Mouse (Mus musculus): ENCODE data around the gene Ppp1r12a. TPM values are rescaled to one million over a fixed set of nuclear protein-coding genes. Genes with fewer than 3 reads are reported as not detected.

The Ppp1r12a gene
- polyA plus RNA-seq, 2 experiments = 58.0 to 72.8 TPM

GRCm38 (mm10) chr10:108290046-108290445 is 128.1 kb downstream of the Ppp1r12a start:
- H3K36me3 ChIP-seq (ENCODE audit: control insufficient read depth, insufficient read depth, low read length) = no peaks in the 10 kb centered on the region
- ATAC-seq (ENCODE audit: low FRiP score, low read depth) (no peak), DNase-seq (ENCODE audit: low spot score) (no peak)
- H3K27me3 ChIP-seq (ENCODE audit: control insufficient read depth, insufficient read depth, low read length) = no peaks in the 10 kb centered on the region
- H3K9ac ChIP-seq (ENCODE audit: low read depth, low read length, severe bottlenecking) = no peak overlapping the region
- H3K4me1 ChIP-seq (ENCODE audit: control insufficient read depth, insufficient read depth, low read length) = no peaks in the 10 kb centered on the region
- WGBS = 94% methylated on average over 13 of the region's 13 CpGs
- no peak overlapping the region for H3K27ac ChIP-seq (replicated peaks; ENCODE audit: low read depth, low read length)
- H3K9me3 ChIP-seq (ENCODE audit: control insufficient read depth, low read length) = no peaks in the 10 kb centered on the region
- H3K4me3 ChIP-seq (replicated peaks; ENCODE audit: low read length) = no peak overlapping the region
- no peak overlapping the region for H3K4me2 ChIP-seq (replicated peaks; ENCODE audit: low read depth, low read length, severe bottlenecking)
- no peak for TF ChIP-seq POLR2A (IDR thresholded peaks at IDR 0.05; ENCODE audit: borderline replicate concordance, extremely low read depth, insufficient read depth, insufficient read length)

- H3K4me1 ChIP-seq (ENCODE audit: control insufficient read depth, insufficient read depth, low read length) = no peaks in the 10 kb centered on the region
- 67% methylated on average over 12 of the region's 12 CpGs for WGBS
- H3K4me2 ChIP-seq (replicated peaks; ENCODE audit: low read depth, low read length, severe bottlenecking) = no peak overlapping the region
- no peak overlapping the region for H3K27ac ChIP-seq (replicated peaks; ENCODE audit: low read depth, low read length)
- no peaks in the 10 kb centered on the region for H3K36me3 ChIP-seq (ENCODE audit: control insufficient read depth, insufficient read depth, low read length)
- no peak for DNase-seq (ENCODE audit: low spot score)
- H3K9ac ChIP-seq (ENCODE audit: low read depth, low read length, severe bottlenecking) = no peak overlapping the region
- no peak for ATAC-seq (ENCODE audit: low FRiP score, low read depth)
- no peaks in the 10 kb centered on the region for H3K9me3 ChIP-seq (ENCODE audit: control insufficient read depth, low read length)
- no peak for TF ChIP-seq POLR2A (IDR thresholded peaks at IDR 0.05; ENCODE audit: borderline replicate concordance, extremely low read depth, insufficient read depth, insufficient read length)
- H3K27me3 ChIP-seq (ENCODE audit: control insufficient read depth, insufficient read depth, low read length) = no peaks in the 10 kb centered on the region
- H3K4me3 ChIP-seq (replicated peaks; ENCODE audit: low read length) = no peak overlapping the region
These were observed 129.9 kb downstream of the Ppp1r12a start for GRCm38 (mm10) chr10:108291688-108292471.

GRCm38 (mm10) chr10:108292651-108293050 is 130.7 kb downstream of the Ppp1r12a start:
- ATAC-seq (ENCODE audit: low FRiP score, low read depth) (no peak), DNase-seq (ENCODE audit: low spot score) (no peak)
- Histone ChIP-seq H3K9ac (ENCODE audit: low read depth, low read length, severe bottlenecking) (no peak overlapping the region), H3K27me3 (ENCODE audit: control insufficient read depth, insufficient read depth, low read length) (no peaks in the 10 kb centered on the region), H3K4me1 (ENCODE audit: control insufficient read depth, insufficient read depth, low read length) (no peaks in the 10 kb centered on the region), H3K4me3 (replicated peaks; ENCODE audit: low read length) (no peak overlapping the region), H3K4me2 (replicated peaks; ENCODE audit: low read depth, low read length, severe bottlenecking) (no peak overlapping the region), H3K27ac (replicated peaks; ENCODE audit: low read depth, low read length) (no peak overlapping the region), H3K36me3 (ENCODE audit: control insufficient read depth, insufficient read depth, low read length) (no peaks in the 10 kb centered on the region), H3K9me3 (ENCODE audit: control insufficient read depth, low read length) (no peaks in the 10 kb centered on the region)
- WGBS = 85% methylated on average over 4 of the region's 4 CpGs
- TF ChIP-seq POLR2A (IDR thresholded peaks at IDR 0.05; ENCODE audit: borderline replicate concordance, extremely low read depth, insufficient read depth, insufficient read length) = no peak

GRCm38 (mm10) chr10:108293620-108294195 is 131.7 kb downstream of the Ppp1r12a start:
- DNase-seq (ENCODE audit: low spot score) (peak; percentile 27), ATAC-seq (ENCODE audit: low FRiP score, low read depth) (no peak)
- H3K9ac ChIP-seq (ENCODE audit: low read depth, low read length, severe bottlenecking) = no peak overlapping the region
- no peaks in the 10 kb centered on the region for H3K4me1 ChIP-seq (ENCODE audit: control insufficient read depth, insufficient read depth, low read length)
- no peak for TF ChIP-seq POLR2A (IDR thresholded peaks at IDR 0.05; ENCODE audit: borderline replicate concordance, extremely low read depth, insufficient read depth, insufficient read length)
- 80% methylated on average over 16 of the region's 16 CpGs for WGBS
- H3K9me3 ChIP-seq (ENCODE audit: control insufficient read depth, low read length) = no peaks in the 10 kb centered on the region
- H3K36me3 ChIP-seq (ENCODE audit: control insufficient read depth, insufficient read depth, low read length) = no peaks in the 10 kb centered on the region
- no peak overlapping the region for H3K4me3 ChIP-seq (replicated peaks; ENCODE audit: low read length)
- no peaks in the 10 kb centered on the region for H3K27me3 ChIP-seq (ENCODE audit: control insufficient read depth, insufficient read depth, low read length)
- no peak overlapping the region for H3K4me2 ChIP-seq (replicated peaks; ENCODE audit: low read depth, low read length, severe bottlenecking)
- H3K27ac ChIP-seq (replicated peaks; ENCODE audit: low read depth, low read length) = no peak overlapping the region

- DNase-seq (ENCODE audit: low spot score) = no peak
- Histone ChIP-seq H3K4me1 (ENCODE audit: control insufficient read depth, insufficient read depth, low read length) (no peaks in the 10 kb centered on the region), H3K9me3 (ENCODE audit: control insufficient read depth, low read length) (no peaks in the 10 kb centered on the region), H3K27me3 (ENCODE audit: control insufficient read depth, insufficient read depth, low read length) (no peaks in the 10 kb centered on the region), H3K9ac (ENCODE audit: low read depth, low read length, severe bottlenecking) (no peak overlapping the region), H3K4me3 (replicated peaks; ENCODE audit: low read length) (no peak overlapping the region), H3K36me3 (ENCODE audit: control insufficient read depth, insufficient read depth, low read length) (no peaks in the 10 kb centered on the region), H3K4me2 (replicated peaks; ENCODE audit: low read depth, low read length, severe bottlenecking) (no peak overlapping the region), H3K27ac (replicated peaks; ENCODE audit: low read depth, low read length) (no peak overlapping the region)
- 74% methylated on average over 7 of the region's 7 CpGs for WGBS
- no peak for TF ChIP-seq POLR2A (IDR thresholded peaks at IDR 0.05; ENCODE audit: borderline replicate concordance, extremely low read depth, insufficient read depth, insufficient read length)
- ATAC-seq (ENCODE audit: low FRiP score, low read depth) = no peak
These were observed 132.8 kb downstream of the Ppp1r12a start for GRCm38 (mm10) chr10:108294766-108295165.

Data from limb, embryonic 14.5 days (tissue).